Mouse (Mus musculus): ENCODE data around the gene Zfp317.
"Not testable (repeated sequence)": the region's sequence is repeated elsewhere in the genome, so short reads cannot be mapped to it uniquely, and the experiment has no call there.

GRCm38 (mm10) chr9:19694898-19695379 is 73.0 kb downstream of the Zfp317 start:
- not testable (repeated sequence) for TF ChIP-seq TAL1, GATA1 (IDR thresholded peaks at IDR 0.05; ENCODE audit: low read length)

All from erythroblast, embryonic 14.5 days (primary cell).